Mouse (Mus musculus) urinary bladder, adult 18-20 months (tissue): Measurements from ENCODE around the gene Ggta1.

Source experiments
- DNase-seq, 2 experiments: peaks; one replicate each; pipeline ENCODE4 v3.0.0; 2022; ENCODE audit warnings: low spot score in 2 of 2, mixed read lengths in 2 of 2

Ggta1 gene

DNA sequence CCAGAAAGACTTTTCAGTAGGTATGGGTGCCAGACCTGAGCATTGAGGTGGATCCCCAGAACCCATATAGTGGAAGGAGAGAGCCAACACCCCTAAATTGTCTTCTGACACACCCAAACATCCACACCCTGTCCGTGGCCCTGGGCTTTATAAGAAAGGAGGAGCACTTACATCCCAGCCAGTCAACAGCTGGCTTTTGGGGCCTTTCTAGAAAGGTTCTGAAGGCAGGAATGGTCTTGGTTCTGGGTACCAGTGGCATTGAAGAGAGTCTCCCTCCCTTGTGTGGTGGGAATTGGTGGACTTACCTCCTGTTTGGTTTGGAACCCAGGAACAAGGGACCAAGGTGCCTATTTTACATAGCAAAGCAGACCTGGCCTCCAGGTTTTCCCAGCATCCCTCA is 56.4 kb downstream of the Ggta1 start:
- DNase-seq: no peak

DNA sequence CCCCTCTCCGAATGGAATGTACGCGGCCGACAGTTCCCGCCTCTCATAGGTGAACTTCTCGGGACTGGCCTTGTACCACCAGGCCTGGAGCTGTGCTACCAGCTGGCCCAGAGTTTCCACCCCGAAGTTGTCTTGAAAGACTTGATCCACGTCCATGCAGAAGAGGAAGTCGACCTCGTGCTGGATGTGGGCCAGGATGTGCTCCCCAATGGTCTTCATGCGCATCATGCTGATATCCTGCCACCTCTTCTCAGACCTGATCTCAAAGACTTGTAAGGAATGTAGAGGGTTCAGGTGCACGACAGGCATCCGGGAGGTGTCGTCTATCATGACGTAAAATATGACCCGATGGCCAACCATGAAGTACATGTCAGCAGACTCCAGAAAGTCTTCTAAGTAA is 60.6 kb downstream of the Ggta1 start:
- no peak for DNase-seq

- DNase-seq: no peak
Measured at GRCm38 (mm10) chr2:35400739-35401138, 62.3 kb downstream of the Ggta1 start.

GRCm38 (mm10) chr2:35398184-35398828 is 64.7 kb downstream of the Ggta1 start:
- peak; percentile 28 to 52 for DNase-seq

DNA sequence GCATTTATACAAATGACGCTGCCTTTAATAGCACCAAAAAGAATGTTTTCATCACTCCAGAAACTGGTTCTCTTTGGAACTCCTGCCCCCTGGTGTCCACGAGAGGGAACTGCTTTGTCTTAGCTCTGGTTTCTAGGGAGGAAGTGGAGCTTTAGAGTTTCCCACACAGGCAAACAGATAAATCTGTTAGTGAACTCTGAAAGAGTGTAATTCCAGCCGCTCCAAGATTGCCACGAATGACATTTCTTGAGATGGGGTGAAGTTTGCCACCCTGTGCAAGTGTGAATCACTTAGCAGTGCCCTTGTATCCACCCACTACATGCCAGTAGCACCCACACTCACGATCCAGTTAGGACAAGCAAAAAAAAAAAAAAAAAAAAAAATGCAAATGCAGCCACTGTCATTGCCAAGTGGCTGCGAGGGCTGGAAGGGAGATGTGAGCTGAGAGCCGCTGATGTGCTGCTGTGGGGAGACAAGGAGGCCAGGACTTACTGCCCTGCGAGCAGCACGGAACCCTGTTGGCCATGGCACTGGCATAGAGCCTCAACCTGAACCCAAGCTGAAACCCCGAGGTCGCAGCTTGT is 65.3 kb downstream of the Ggta1 start:
- peak; percentile 37 to 42 for DNase-seq

- no peak for DNase-seq
Measured at GRCm38 (mm10) chr2:35397096-35397495, 65.9 kb downstream of the Ggta1 start, which contains the start of gene 4930402F06Rik. 4930402F06Rik (minus strand) TSS chr2:35397175.

GRCm38 (mm10) chr2:35385441-35385871 is 77.6 kb downstream of the Ggta1 start:
- DNase-seq: no peak

DNA sequence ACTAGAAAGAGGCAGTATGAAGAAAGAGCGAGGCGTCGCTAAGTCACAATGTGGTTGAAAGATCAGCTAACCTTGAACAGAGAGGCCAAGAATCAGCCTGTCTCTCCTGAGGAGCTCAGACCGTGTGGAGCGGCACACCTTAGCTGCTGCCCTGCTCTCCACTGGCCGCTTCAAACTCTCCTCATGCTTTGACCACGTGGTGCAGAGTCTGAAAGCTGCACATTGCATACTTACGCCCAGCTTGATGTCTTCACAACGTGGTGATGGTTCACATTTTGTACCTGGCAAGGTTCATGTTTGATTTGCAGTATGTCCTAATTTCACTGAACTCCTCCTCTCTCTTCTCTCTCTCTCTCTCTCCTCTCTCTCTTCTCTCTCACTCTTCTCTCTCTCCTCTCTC is 83.7 kb downstream of the Ggta1 start:
- DNase-seq: no peak

DNA sequence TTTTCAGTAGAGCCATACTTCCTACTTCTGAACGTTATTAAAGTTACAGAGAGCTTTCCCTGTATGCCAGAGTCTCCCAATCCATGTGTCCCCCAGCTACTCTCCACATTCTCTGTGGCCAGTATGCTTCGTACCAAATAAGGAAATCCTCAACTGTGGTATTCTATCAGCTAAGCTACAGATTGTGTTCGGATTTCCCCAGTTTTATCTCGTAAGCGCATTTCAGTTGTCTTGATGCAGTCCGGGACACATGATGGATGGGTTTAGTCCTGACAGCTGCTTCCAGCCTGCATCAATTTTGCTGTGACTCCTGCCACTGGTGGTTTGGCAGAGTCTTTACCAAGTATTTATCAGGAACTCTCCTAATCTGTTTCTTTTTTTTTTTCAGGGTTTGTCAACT is 85.4 kb downstream of the Ggta1 start:
- DNase-seq: no peak

DNA sequence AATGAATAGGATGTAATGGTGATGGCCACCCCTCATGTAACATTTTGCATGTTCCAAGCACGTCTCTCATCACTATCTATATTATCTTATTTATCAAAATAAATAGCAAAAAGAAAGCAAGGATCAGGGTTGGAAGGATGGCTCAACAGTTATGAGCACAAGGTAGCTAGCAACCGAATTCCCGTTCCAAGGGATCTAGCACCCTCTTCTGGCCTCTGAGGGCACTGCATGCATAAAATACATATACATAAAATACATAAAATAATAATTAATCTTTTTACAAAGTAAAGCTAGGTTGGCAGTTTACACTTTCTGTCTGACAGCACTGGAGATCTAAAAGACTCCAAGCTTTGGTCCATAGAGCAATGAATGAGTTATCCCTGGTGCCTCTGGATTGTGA is 90.0 kb downstream of the Ggta1 start:
- DNase-seq: no peak

DNA sequence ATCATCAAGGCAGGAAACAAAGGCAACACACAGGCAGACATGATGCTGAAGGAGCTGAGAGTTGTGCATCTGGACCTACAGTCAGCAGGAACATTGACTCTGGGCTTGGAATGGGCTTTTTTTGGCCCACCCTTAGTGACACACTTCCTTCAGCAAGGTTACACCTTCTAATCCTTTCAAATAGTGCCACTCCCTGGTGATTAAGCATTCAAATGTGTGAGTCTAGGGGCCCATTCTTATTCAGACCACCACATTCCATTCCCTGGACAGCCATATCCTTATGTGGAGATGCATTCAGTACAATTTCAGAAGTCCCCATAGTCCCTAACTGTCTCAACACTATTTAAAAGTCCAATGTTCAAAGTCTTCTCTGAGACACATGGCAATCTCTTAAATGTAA is 92.3 kb downstream of the Ggta1 start:
- DNase-seq: no peak

GRCm38 (mm10) chr2:35367629-35368028 is 95.4 kb downstream of the Ggta1 start, which contains the start of gene 4930568D16Rik:
4930568D16Rik (minus strand) TSS chr2:35367729.
- DNase-seq: no peak
